Mouse (Mus musculus): ENCODE data around the gene Trim31. TPM values are rescaled to one million over a fixed set of nuclear protein-coding genes. Genes with fewer than 3 reads are reported as not detected.

Trim31 gene
- not detected for polyA plus RNA-seq (2015; fragmentation: Illumina TruSeq; extraction: RNeasy Lipid Tissue Mini Kit (QIAGEN cat#74804); ENCODE audit: insufficient read depth, low replicate concordance)

DNA sequence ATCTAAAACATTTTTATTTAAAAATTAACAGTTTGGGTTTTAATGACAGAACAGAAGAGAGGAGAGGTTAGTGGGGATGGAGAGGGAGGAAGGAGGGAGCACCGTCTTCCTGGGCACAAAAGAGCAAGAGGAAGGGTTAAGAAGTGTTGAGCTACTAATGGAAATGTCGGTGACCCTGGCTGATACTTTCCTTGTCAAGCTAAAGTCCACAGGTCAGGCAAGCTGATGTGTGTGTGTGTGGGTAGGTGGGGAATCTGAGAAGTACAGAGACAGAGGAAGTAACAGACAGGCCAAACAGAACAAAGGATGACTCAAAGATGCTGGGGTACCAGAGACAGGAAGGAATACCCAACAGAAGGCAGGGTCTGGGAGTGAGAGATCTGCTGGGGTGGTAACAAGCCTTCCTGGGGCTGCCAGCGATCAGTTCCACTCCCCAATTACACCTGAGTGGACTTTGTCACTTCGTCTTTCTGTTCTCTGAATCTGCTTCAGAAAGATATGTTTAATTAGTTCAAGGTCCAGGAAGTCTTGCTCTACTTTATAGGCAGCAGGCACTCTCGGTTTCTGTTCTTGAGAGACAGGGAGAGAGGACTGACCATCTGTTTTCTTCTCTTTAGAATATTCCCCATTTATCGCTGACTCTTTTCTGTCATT is at the start of gene Trim31:
Trim31 (plus strand) TSS at position 567 of the 654 bp plus-strand sequence.

DNA sequence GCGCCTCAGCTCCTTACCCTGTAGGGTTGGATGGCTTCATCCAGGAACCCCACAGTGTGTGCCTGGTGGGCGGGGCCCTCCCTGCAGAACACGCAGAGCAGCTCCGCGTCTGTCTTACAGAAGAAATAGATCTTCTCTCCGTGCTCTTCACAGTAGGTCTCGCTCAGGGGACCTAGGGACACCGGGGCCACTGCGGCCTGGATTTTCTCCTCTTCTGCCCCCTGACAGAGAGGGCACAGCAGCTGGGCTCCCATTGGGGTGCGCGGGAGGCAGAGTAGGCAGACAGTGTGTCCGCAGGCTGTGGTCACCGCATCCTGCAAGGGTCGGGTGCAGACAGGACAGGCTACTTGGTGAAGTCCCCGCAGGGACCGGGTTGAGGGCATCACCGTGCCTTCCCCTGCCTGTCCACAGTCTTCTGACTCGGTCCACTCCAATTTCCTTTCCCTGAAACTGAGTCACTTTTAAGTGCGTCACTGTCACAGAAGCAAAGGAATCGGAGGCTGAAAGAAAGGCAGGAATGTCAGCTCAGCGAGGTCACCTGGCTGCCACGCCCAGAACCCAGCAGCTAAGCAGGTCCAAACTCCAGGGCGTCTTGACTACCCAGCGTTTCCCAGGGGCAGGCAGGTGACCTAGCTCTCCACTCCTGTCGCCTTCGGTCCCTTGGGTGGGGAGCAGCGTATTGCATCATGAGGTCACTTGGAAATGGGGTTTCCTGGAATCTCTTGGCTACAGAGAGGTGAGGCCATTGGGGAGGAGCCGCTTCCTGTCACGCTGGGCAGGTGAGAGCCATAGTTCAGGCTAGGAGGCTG is 31.0 kb upstream of the Trim31 start, which contains the start of gene Trim15:
Trim15 (minus strand) TSS at position 492 of the 809 bp plus-strand sequence.

DNA sequence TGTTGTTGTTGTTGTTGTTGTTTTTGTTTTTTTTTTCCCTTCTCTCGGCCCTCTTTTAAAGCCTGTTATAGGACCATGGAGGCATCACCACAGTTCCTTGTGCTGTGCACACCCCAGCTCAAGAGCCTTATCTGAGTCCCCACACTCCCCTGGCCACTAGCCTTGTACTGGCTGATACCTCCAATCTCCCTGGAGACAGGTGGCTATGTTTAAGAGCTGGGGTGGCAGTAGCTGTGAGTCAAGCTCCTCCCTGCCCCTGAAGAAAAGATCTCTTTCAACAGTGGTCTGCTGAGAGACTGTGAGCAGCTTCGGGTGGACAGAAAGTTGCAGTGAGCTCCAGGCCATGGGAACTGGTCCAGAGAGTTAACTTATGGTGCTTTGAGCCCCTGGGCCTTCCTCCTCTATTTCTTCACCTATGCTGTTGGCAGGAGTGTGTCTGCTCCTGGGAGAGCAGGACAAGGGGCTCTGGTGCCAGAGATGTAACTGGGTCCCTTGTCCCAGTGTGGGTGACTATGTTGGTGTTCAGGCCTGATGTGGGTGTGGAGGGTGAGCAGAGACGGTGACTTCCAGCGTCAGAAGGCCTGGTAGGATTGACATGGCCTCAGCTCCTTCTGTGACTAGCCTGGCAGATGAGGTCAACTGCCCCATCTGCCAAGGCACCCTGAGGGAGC is 28.5 kb upstream of the Trim31 start, which contains the start of gene Trim10:
Trim10 (plus strand) TSS at position 291 of the 671 bp plus-strand sequence.

DNA sequence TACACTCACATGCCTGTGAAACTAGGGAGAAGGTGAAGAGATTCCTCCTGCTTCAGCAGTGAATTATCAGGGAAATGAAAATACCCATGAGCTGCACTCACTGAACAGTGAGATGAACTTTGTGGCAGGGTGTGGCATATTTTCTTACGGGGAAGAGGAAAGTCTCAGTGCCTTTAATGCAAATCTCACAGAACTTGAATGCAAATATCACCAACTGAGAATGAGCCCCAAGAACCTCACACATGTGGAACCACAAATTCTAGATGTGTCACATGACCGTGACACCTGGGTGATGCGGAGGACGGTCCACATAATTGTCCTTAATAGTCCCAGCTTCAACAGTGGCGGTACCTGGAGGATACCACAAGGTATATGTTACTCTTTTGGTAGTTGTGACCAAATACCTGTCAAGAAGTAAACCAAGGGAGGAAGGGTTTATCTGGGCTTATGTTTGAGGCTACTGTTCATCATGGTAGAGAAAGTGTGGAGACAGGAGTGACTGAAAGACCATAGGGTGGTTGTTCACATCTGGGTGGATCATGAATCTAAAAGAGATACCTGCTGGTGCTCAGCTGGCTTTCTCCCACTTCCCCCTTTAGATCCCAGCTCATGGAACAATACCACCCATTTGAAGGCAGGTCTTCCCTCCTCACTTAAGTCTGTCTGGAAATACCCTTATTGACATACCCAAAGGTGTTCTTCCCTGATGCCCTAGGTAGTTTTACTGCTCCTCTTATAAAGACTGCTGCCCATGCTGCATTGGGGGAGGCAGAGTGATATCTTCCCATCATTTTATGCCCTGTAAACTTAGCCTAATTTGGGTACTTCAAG is 7.6 kb upstream of the Trim31 start, which contains the start of gene Trim40:
Trim40 (minus strand) TSS at position 51 of the 831 bp plus-strand sequence.

DNA sequence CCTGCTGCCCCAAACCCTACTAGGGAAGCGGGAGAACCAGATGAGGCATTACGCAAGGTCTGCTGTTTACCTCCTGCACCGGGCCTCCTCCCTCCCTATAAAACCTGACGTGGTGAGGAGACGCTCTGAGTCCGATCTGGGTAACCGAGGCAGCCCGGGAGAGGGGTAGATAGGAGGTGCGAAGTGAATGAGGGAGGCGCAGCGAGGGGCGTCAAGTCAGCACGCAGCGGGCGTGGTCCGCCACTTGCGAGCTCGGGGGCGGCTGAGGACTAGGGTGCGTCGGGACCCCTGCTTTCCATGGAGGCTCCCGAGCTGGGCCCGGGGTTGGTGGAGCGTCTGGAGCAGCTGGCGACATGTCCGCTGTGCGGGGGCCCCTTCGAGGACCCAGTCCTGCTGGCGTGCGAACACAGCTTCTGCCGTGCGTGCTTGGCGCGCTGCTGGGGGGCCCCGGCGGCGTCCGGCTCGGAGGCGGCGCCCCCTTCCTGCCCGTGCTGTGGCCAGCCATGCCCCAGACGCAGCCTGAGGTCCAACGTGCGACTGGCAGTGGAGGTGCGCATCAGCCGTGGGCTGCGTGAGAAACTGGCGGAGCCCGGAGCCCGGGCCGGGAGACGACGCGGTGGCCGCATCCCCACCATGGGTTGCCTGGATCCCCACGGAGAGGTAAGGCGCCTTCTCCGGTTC is 45.0 kb downstream of the Trim31 start, which contains the start of gene Rnf39:
Rnf39 (plus strand) TSS at position 128 of the 681 bp plus-strand sequence.

DNA sequence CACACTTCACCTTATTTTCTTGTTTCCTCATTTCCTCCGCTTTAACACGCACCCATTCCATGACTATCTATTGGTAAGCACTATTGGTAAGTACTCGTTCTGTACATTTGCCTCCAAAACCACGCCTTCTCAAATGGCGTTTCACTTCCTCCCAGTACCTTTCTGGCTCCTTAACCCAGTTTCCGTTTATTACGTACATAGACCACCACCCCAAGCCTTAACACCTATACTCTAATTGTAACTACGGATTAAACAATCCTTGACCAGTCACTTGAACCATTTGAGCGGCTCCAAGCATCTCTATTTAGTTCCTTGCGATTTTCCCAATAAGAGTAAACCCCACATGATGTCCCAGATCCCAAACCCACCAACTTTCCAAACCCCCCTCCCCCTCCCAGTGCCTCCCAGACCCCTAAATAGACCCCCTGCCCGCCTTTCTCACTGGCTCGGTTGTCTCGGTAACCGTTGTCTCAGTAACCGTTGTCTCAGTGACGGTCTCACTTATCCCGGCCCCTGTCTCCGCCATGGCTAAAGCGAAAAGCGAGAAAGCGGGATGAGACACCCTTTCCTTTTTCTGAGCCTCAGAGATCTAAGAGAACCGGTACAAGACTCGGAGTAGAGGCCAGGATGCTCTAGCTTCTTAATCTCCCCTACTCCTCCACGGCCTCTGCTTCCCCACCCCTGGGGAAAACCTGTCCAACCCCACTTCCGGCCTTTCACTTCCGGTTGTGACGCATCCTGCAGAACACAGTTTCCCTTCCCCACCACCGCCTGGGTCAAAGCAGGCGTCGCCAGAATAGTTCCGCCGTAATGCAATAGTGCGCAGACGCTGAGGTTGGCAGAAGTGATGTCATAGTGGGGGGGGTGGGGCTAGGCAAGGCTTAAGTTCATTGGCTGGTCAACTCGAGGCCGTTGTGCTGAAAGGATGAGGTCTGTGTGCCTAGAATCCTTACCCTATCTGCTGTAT is 53.3 kb downstream of the Trim31 start, which contains the start of gene Ppp1r11:
Ppp1r11 (minus strand) TSS at position 761 of the 967 bp plus-strand sequence.

DNA sequence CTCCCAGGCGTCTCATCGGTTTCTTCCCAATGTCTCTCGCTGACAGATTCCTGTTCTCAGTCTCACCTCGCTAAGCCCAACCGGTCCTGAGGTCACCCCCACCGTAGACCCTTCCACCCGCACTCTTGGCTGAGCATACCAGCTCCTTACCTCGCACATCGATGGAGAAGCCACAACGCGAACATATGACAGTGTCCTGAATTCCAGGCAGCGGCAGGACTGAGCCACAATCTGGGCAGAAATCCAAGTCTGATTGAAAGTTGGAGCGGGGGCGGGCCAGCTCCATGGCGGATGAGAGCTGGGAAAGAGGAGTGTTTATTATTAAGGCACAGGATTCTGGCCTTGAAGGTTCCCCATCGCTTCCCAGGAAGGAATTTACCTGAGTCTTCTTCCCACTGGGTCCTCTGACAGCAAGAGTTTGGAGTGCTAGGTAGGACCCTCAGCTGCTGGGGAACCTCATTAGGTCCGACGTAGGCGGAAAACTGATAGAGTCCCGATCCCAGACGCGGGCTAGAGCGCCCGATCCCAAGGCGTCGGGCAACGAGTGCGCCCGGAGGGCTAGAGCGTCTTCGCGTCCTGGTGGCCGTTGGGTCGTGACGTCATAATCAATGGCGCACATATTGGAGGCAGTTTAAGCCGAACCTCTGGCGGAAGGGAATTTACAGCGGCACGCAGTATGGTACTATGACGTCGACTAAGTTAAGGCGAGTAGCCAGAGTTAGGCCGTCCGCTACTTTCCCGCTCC is 60.3 kb downstream of the Trim31 start, which contains the start of the genes Znrd1 and Znrd1as:
Znrd1 (minus strand) TSS at position 561 of the 745 bp plus-strand sequence.
Znrd1as (plus strand) TSS at position 594 of the 745 bp plus-strand sequence.

Other genes starting within 250 kb of the Trim31 start
- gene H2-M1, start 225.9 kb upstream of the Trim31 start, polyA plus RNA-seq (2015; fragmentation: Illumina TruSeq; extraction: RNeasy Lipid Tissue Mini Kit (QIAGEN cat#74804); ENCODE audit: insufficient read depth, low replicate concordance): not detected
- not detected for gene H2-M10.5, start 125.2 kb upstream of the Trim31 start, polyA plus RNA-seq (2015; fragmentation: Illumina TruSeq; extraction: RNeasy Lipid Tissue Mini Kit (QIAGEN cat#74804); ENCODE audit: insufficient read depth, low replicate concordance)
- not detected for gene H2-M10.6, start 85.9 kb upstream of the Trim31 start, polyA plus RNA-seq (2015; fragmentation: Illumina TruSeq; extraction: RNeasy Lipid Tissue Mini Kit (QIAGEN cat#74804); ENCODE audit: insufficient read depth, low replicate concordance)
- 152 TPM for gene Trim26, start 61.0 kb upstream of the Trim31 start, polyA plus RNA-seq (2015; fragmentation: Illumina TruSeq; extraction: RNeasy Lipid Tissue Mini Kit (QIAGEN cat#74804); ENCODE audit: insufficient read depth, low replicate concordance)
- gene Trim15, start 30.9 kb upstream of the Trim31 start, polyA plus RNA-seq (2015; fragmentation: Illumina TruSeq; extraction: RNeasy Lipid Tissue Mini Kit (QIAGEN cat#74804); ENCODE audit: insufficient read depth, low replicate concordance): not detected
- gene Trim10, start 28.5 kb upstream of the Trim31 start, polyA plus RNA-seq (2015; fragmentation: Illumina TruSeq; extraction: RNeasy Lipid Tissue Mini Kit (QIAGEN cat#74804); ENCODE audit: insufficient read depth, low replicate concordance): 35.2 TPM
- gene Trim40, start 8.0 kb upstream of the Trim31 start, polyA plus RNA-seq (2015; fragmentation: Illumina TruSeq; extraction: RNeasy Lipid Tissue Mini Kit (QIAGEN cat#74804); ENCODE audit: insufficient read depth, low replicate concordance): 0.21 TPM
- gene Rnf39, start 44.8 kb downstream of the Trim31 start, polyA plus RNA-seq (2015; fragmentation: Illumina TruSeq; extraction: RNeasy Lipid Tissue Mini Kit (QIAGEN cat#74804); ENCODE audit: insufficient read depth, low replicate concordance): 0.47 TPM
- 80.6 TPM for gene Ppp1r11, start 53.6 kb downstream of the Trim31 start, polyA plus RNA-seq (2015; fragmentation: Illumina TruSeq; extraction: RNeasy Lipid Tissue Mini Kit (QIAGEN cat#74804); ENCODE audit: insufficient read depth, low replicate concordance)
- 71.5 TPM for gene Znrd1, start 60.4 kb downstream of the Trim31 start, polyA plus RNA-seq (2015; fragmentation: Illumina TruSeq; extraction: RNeasy Lipid Tissue Mini Kit (QIAGEN cat#74804); ENCODE audit: insufficient read depth, low replicate concordance)
- gene Znrd1as, start 60.5 kb downstream of the Trim31 start, polyA plus RNA-seq (2015; fragmentation: Illumina TruSeq; extraction: RNeasy Lipid Tissue Mini Kit (QIAGEN cat#74804); ENCODE audit: insufficient read depth, low replicate concordance): 12.9 TPM
- not detected for gene 2410137M14Rik, start 83.1 kb downstream of the Trim31 start, polyA plus RNA-seq (2015; fragmentation: Illumina TruSeq; extraction: RNeasy Lipid Tissue Mini Kit (QIAGEN cat#74804); ENCODE audit: insufficient read depth, low replicate concordance)
- gene H2-M5, start 91.4 kb downstream of the Trim31 start, polyA plus RNA-seq (2015; fragmentation: Illumina TruSeq; extraction: RNeasy Lipid Tissue Mini Kit (QIAGEN cat#74804); ENCODE audit: insufficient read depth, low replicate concordance): 0.87 TPM
- gene Zfp57, start 103.0 kb downstream of the Trim31 start, polyA plus RNA-seq (2015; fragmentation: Illumina TruSeq; extraction: RNeasy Lipid Tissue Mini Kit (QIAGEN cat#74804); ENCODE audit: insufficient read depth, low replicate concordance): 3.0 TPM
- not detected for gene Mog, start 125.3 kb downstream of the Trim31 start, polyA plus RNA-seq (2015; fragmentation: Illumina TruSeq; extraction: RNeasy Lipid Tissue Mini Kit (QIAGEN cat#74804); ENCODE audit: insufficient read depth, low replicate concordance)
- 60.3 TPM for gene Gabbr1, start 147.8 kb downstream of the Trim31 start, polyA plus RNA-seq (2015; fragmentation: Illumina TruSeq; extraction: RNeasy Lipid Tissue Mini Kit (QIAGEN cat#74804); ENCODE audit: insufficient read depth, low replicate concordance)
- not detected for gene Olfr90, start 190.4 kb downstream of the Trim31 start, polyA plus RNA-seq (2015; fragmentation: Illumina TruSeq; extraction: RNeasy Lipid Tissue Mini Kit (QIAGEN cat#74804); ENCODE audit: insufficient read depth, low replicate concordance)
- gene Olfr91, start 200.2 kb downstream of the Trim31 start, polyA plus RNA-seq (2015; fragmentation: Illumina TruSeq; extraction: RNeasy Lipid Tissue Mini Kit (QIAGEN cat#74804); ENCODE audit: insufficient read depth, low replicate concordance): not detected
- not detected for gene Olfr92, start 222.0 kb downstream of the Trim31 start, polyA plus RNA-seq (2015; fragmentation: Illumina TruSeq; extraction: RNeasy Lipid Tissue Mini Kit (QIAGEN cat#74804); ENCODE audit: insufficient read depth, low replicate concordance)